Mouse (Mus musculus) left cerebral cortex, postnatal 36 days (tissue): Measurements from ENCODE around the gene Stx3. TPM values are rescaled to one million over a fixed set of nuclear protein-coding genes. Genes with fewer than 3 reads are reported as not detected.

Experiments
- DNase-seq, 2 experiments: peaks; one replicate each; pipeline ENCODE4 v3.0.0; 2021 to 2022; ENCODE audit warnings: low spot score in 2 of 2, mixed read lengths in 1 of 2
- intact Hi-C: fragments of 180-260 bp; cut with DNase I; formaldehyde crosslinking; loops from one replicate; pipeline ENCODE4 v1.15.1; 2025
- total RNA-seq, 2 experiments: library from RNA; stranded (reverse); gene quantifications; 2 replicates each; pipeline ENCODE4 v1.2.3; 2021

The Stx3 gene
- total RNA-seq, 2 experiments from 2014 or later, result 22.9 to 30.1 TPM

DNA sequence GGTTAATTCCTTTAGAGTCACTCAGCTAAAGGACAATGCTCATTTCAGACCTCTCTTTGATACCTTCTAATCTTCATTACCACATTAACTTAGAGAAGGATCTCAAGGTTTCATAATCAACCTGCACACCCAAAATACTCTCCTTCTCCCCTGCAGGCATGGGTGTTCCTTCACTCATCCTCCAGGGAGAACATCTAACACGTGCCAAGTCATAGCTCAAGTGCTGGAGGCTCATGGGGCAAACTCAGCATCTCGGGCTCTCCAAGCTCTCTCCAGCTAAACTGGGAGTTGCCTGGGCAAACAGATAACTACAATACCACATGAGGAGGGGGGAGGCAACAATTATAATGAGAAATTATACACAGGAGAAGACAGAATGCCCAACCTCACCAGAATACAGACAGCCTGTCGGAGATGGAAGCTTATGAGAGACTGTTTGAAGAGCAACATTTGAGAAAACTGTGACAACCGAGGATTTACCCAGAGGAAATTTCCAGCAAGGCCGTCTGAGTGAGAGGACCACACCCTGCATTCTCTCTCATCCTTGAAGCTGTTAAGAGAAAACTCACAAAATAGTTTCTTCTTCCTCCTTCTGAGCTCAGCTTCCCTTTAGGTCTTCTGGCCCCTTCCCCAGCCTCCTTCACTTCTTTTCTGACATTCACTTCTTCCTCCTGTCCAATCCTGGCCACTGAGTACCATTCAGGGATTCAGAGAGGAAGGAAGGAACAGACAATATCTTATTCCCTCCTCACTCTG, 9.0 kb downstream of the Stx3 start:
- DNase-seq, result no peak
- intact Hi-C loops, result no loop called here

GRCm38 (mm10) chr19:11808452-11808851, 10.8 kb downstream of the Stx3 start:
- DNase-seq, result no peak
- intact Hi-C loops, result no loop called here

- no peak for DNase-seq
- intact Hi-C loops, result no loop called here
These were observed 11.4 kb downstream of the Stx3 start for GRCm38 (mm10) chr19:11807822-11808221.

DNA sequence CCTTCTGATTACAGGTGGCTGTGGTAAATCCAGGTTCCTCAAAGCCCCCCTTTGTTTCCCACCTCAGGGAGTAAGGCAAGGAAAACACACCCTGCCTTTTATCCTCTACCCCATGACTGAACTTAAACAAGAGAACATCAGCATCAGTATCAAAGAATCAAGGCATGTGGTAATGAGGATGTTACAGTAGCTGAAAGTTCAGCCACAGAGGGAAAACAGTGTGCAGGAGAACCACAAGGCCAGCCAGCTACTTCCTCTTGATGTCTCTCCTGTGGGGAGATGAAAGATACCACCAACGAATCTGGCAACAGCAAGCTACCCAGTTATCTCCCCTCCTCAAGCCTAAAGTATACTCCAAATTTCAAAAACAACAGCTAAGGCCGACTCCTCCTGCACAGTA, 12.0 kb downstream of the Stx3 start:
- DNase-seq, result no peak
- intact Hi-C loops, result no loop called here

DNA sequence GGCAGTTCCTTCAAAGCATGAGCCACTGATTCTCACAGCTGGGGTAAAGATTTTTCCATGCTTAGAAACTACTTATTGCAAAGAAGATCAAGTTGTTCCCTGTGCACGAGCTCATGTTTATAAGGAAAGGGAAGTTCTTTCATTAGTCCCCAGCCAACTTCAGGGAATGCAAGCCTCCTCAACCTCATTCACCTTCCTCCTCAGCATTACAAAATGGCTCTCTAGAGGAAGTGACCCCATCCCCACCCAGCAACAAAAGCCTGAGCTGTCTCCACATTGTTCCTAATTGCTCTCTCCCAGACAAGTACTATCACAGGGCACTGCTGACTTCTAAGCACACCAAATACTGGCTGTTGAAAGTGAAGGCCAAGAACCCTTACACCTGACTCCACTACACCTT, 14.8 kb downstream of the Stx3 start:
- intact Hi-C loops, result no loop called here
- DNase-seq, result no peak

DNA sequence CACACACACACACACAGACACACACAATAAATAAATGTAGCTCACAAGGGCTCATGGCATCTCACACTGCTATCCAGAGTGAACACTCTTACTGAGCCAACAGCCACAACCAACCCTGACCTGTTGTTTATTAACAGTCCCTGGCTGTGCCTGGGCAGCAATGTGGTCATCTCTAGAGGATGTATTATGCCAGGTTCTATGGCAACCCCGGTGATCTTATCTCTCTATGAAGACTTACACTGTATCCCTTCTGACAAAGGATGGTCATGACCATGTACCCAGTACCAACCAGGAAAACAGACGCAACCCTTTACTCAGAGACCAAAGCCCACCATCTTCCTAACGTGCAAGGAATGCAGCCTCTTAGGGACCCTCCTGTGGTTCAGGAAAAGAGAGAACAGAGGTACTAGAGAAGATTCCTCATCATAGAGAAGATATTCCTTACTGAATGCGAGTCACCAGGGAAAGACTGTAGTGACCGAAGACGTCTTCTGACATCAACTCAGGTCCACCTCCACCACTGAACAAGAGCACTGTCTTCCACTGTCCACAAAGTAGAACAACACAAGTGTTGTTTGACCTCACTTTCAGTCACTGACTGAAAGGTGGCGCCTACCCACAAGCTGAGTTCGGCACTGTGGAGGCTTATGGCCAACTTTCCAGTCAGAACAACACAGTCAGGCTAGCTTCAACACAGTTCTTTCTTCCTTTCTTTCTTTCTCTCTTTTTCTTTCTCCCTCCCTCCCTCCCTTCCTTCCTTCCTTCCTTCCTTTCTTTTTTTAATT, 18.5 kb downstream of the Stx3 start:
- no peak for DNase-seq
- intact Hi-C loops, result no loop called here

- no peak for DNase-seq
- intact Hi-C loops, result no loop called here
These were observed 24.8 kb downstream of the Stx3 start for GRCm38 (mm10) chr19:11794447-11794846.

- no peak for DNase-seq
- intact Hi-C loops, result no loop called here
These were observed 25.4 kb downstream of the Stx3 start for GRCm38 (mm10) chr19:11793741-11794359.

- intact Hi-C loops, result no loop called here
- no peak for DNase-seq
These were observed 27.4 kb downstream of the Stx3 start for GRCm38 (mm10) chr19:11791825-11792224.

- DNase-seq, result no peak
- intact Hi-C loops, result no loop called here
These were observed 30.3 kb downstream of the Stx3 start for GRCm38 (mm10) chr19:11788876-11789275.

GRCm38 (mm10) chr19:11787826-11788225, 31.4 kb downstream of the Stx3 start:
- no peak for DNase-seq
- intact Hi-C loops, result no loop called here

GRCm38 (mm10) chr19:11785409-11786154, 33.6 kb downstream of the Stx3 start:
- intact Hi-C loops, result no loop called here
- no peak for DNase-seq

DNA sequence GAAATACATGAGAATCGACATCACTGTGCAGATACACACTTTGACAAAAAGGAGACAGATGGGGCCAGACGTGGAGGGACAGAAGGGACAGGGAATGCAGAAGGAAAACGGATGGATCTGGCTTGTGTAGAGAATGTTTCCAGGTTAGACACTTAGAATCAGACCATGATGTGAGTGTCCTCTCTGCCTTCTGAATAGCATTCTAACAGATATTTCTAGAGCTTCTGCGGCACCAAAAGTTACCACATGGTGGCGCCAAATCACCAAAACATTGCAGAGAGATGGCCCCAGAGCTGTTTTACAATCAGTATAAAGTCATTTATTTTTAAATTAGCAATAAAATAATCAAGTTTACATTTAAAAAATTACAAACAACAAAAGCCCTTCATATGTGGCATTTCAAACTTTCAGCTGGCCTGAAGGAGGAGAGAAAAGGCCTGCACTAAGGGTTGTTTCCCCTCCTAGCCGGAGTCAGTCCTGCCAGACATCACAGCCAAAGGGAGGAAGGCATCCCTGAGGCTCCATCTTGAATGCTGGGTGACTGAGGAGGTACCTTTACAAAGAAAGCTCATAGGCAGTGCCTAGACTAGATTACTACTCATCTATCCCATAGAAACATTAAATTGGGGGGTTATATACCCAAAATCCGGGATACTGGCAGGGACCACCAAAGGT, 41.9 kb downstream of the Stx3 start:
- DNase-seq, result peak; percentile 49 to 71
- intact Hi-C loops, result loop anchor here (2.0 to 5.0 kb wide), 2 partner anchors 41 to 135 kb away; partner anchors contain the start of genes Patl1 and Stx3

GRCm38 (mm10) chr19:11770205-11770892, 48.9 kb downstream of the Stx3 start, which contains the start of gene Mrpl16:
Gene Mrpl16, plus strand, starts transcription at chr19:11770391.
- peak; percentile 86 to 88 for DNase-seq
- intact Hi-C loops, result loop anchor here (5.0 kb wide), 1 partner anchor 237 kb away; no protein-coding TSS in a partner anchor

GRCm38 (mm10) chr19:11769257-11769920, 49.8 kb downstream of the Stx3 start:
- no peak for DNase-seq
- intact Hi-C loops, result loop anchor here (5.0 kb wide), 1 partner anchor 417 kb away; no protein-coding TSS in a partner anchor

DNA sequence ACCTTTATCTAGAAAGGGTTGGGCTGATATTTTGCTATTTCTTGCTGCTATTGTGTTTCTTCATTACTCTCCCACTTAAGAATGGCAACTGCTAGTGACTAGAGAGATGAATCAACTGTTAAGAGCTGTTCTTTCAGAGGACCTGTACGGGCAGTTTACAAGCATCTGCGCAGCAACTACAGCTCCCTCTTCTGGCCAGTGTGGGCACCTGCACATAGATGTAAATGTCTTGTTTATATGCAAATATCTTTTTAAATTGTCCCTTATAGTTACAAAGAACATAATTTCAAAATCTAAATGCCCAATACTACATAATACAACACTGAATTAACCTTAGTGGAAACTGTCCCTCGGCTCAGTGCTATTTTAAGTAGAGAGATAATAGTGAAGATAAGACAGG, 51.0 kb downstream of the Stx3 start:
- intact Hi-C loops, result loop anchor here (5.0 kb wide), 1 partner anchor 416 kb away; no protein-coding TSS in a partner anchor
- DNase-seq, result no peak

DNA sequence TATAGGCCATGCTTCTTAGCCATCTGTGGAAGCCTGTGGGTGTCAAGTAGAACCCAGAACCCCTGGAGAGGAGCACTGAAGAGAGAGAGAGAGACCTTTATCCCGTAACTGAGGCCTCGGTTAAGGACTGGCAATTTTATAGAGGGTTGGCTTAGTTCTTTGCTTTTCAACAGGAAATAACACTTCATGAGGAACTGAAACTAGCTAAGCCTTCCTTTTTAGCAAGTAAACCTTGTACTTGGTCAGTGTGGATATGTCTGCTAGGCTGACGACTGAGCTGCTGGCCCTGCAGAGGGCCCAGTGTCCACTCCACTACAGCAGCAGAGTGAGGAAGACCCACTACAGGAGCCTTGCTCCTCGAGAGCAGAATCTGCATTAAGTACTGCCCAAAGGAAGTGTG, 52.8 kb downstream of the Stx3 start:
- intact Hi-C loops, result loop anchor here (2.0 to 5.0 kb wide), 2 partner anchors 154 to 414 kb away; no protein-coding TSS in a partner anchor

DNA sequence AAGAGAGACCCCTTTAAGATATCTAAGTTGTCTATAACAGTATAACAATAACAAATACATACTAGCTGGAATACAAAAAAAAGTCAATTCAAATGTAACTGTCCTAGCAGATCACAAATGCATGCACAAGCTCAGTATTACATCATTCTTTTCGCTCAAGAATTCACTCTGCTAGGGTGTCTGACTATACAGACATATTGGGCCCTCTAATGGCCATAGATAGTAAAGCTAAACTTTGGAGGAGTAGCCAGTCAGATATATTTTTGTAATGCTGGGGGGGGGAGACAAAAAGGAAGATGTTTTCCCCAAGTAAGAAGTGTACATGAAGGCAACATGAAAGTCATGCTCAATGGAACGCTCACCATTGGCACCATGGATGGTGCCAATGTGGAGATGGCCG, 54.1 kb downstream of the Stx3 start:
- no peak for DNase-seq
- intact Hi-C loops, result loop anchor here (5.0 kb wide), 1 partner anchor 413 kb away; no protein-coding TSS in a partner anchor

More for the DNA sequence above, 52.8 kb downstream of the Stx3 start:
- no peak for DNase-seq
